Mouse (Mus musculus): Measurements from ENCODE around the gene Cenpt.

DNA sequence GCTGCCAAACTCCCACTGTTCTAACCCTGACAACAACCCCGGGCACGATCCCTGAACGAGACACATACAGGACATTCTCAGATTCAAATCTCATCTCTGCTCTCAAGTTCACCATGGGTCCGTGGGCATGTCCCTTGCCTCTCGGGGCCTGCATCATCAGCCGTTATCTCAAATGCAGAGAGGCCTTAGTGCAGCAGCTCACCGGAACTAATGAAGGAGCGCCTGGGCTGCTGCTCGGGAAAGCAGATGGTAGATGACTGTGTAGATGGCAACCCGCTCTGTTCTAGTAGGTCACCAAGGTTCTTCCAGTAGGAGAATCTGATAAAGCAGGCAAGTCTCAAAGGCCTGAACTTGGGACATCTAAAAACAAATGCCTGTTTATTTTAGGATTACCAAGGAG is 42.0 kb downstream of the Cenpt start:
- TF ChIP-seq CTCF (IDR thresholded peaks at IDR 0.05; ENCODE audit: borderline replicate concordance, insufficient read depth, low read length), result no peak
- TF ChIP-seq POLR2A (IDR thresholded peaks at IDR 0.05; ENCODE audit: low read depth, low read length), result no peak
